ENCODE assay signal across 1 mouse cellular context in the genomic region with DNA sequence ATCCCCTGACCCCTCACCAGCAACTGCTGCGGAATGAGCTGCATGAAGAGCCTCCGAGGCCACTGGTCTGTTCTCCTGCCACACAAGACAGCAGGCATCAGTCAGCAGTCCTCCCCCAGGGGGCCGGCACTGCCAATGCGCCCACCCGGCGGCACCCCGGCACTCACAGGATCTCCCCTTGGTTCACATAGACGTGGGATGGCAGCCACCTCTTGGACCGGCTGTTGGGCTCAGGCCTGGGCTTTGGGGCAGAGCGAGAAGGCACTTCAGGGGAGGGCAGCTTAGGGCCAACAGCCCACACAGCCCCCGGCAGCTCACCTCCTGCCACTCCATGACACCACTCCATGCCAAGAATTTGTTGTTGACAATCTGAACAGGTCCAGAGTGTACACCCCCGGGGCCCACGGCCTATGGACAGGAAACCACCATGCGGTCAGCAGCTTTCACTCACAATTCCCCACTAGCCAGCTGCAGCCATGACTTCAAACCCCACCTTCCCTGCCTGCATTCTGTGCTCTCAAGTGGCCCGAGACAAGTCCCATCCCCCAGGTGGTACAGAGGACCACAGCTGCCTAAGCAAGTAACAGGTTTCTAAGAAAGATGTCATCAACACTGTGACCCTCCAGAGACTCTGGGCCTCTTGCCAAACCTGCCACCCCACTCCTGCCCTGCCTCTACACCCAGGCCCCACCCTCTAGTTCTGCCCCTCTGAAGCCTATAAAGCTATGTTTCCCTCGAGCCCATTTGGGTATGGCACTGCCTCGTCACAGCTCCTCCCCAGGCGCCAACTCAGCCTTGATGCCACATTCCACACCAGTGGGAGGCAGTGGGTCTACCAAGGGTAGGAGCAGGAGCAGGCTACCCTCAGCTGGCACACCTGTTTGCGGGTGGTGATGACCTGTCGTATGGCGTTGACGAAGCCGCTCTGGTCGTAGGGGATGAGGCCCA.
TF ChIP-seq lines count a peak whose summit lies in the region.

No protein-coding gene starts in this region.

TF ChIP-seq in MEL, 35 proteins besides CTCF, POLR2A, EP300 and RAD21:
- TF ChIP-seq BHLHE40 (IDR thresholded peaks at IDR 0.05; ENCODE audit: borderline replicate concordance, low read depth, low read length) (no peak), POLR2AphosphoS2 (IDR thresholded peaks at IDR 0.05; ENCODE audit: low read length) (0 out of 2 replicates have a peak, but pooled peaks have one; percentile 15)
